Mouse (Mus musculus) forebrain, embryonic 14.5 days (tissue): ENCODE data around the gene Paqr3. TPM values are rescaled to one million over a fixed set of nuclear protein-coding genes. Genes with fewer than 3 reads are reported as not detected.
A peak's percentile ranks its signal among the peaks of the same experiment; 100 is the strongest.

Experiments
- ATAC-seq: fragments of 200-750 bp; cut with Nextera tagmentation; 2 replicates; pipeline ENCODE4 v1.8.0; 2017; ENCODE audit warnings: mild to moderate bottlenecking, moderate library complexity
- DNase-seq: peaks from one replicate; pipeline ENCODE4 v3.0.0-alpha.2; 2015; ENCODE audit warnings: low spot score
- H3K27ac ChIP-seq: fragments of 300-500 bp; sonication (generic); 2 replicates; pipeline ENCODE4 v1.5.1; 2014; ENCODE audit warnings: low read depth, mild to moderate bottlenecking, control low read depth, low read length, moderate library complexity
- H3K27me3 ChIP-seq: fragments of 300-500 bp; sonication (generic); replicated peaks from 2 replicates; pipeline ENCODE4 v1.6.1; 2014; ENCODE audit warnings: low read length, control low read depth, mixed read lengths; ENCODE audit not compliant: control insufficient read depth, insufficient read depth
- H3K36me3 ChIP-seq: fragments of 300-500 bp; sonication (generic); 2 replicates; pipeline ENCODE4 v1.6.1; 2014; ENCODE audit warnings: low read length, control low read depth; ENCODE audit not compliant: control insufficient read depth, insufficient read depth
- H3K4me1 ChIP-seq: fragments of 300-500 bp; sonication (generic); 2 replicates; pipeline ENCODE4 v1.6.1; 2014; ENCODE audit warnings: antibody characterized with exemption, low read length, control low read depth; ENCODE audit not compliant: control insufficient read depth, insufficient read depth
- H3K4me2 ChIP-seq: fragments of 300-500 bp; sonication (generic); 2 replicates; pipeline ENCODE4 v1.6.1; 2014; ENCODE audit warnings: mild to moderate bottlenecking, control low read depth, low read length
- H3K4me3 ChIP-seq: fragments of 300-500 bp; sonication (generic); 2 replicates; pipeline ENCODE4 v1.5.1; 2014; ENCODE audit warnings: low read depth, low read length, control low read depth
- H3K9ac ChIP-seq: fragments of 300-500 bp; sonication (generic); 2 replicates; pipeline ENCODE4 v1.6.1; 2014; ENCODE audit warnings: mild to moderate bottlenecking, low read length, control low read depth, moderate library complexity
- H3K9me3 ChIP-seq: fragments of 300-500 bp; sonication (generic); replicated peaks from 2 replicates; pipeline ENCODE4 v1.6.1; 2016; ENCODE audit warnings: low read length, control low read depth, mixed read lengths; ENCODE audit not compliant: control insufficient read depth
- WGBS: fragments of 180-500 bp; shearing (Covaris S2); extraction: QIAGEN DNeasy Blood & Tissue Kit; methylation state at CpG from one replicate; pipeline ENCODE4 v1.1.7; 2014; 5-methylcytosine and 5-hydroxymethylcytosine counted together
- polyA plus RNA-seq: library from polyadenylated mRNA; unstranded; fragments of >200 nt; fragmentation: Nextera tagmentation; extraction: Ambion mirVana; gene quantifications from 2 replicates; pipeline ENCODE4 v1.2.1, GENCODE M21; 2014

The Paqr3 gene
- polyA plus RNA-seq, 1 experiment from 2014 or later, result 17.9 TPM

DNA sequence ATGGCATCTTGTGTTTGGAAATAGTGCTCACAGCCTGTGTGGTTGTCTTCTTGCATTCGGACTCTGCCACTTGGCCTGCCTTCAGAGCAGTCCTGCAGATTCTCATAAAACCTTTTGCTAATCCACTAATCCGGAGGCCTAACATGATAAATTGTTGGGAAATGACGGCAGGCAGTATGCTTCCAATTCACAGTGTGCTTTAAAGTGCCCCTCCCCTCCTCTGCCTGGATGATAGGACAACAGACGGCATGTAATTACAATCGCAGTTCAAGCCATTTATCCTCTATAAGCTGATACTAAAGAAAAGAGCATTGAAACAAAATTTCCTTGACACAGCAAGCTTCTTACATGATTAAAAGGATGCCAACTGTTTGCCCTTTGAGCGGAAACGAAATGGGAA lies 33.7 kb downstream of the Paqr3 start:
- Histone ChIP-seq H3K4me3 (no peak overlapping the region), H3K9me3 (no peaks in the 10 kb centered on the region), H3K27ac (no peak overlapping the region), H3K27me3 (no peaks in the 10 kb centered on the region), H3K4me1 (no peaks in the 10 kb centered on the region; the same call in 1 of the 2 replicates), H3K36me3 (0 out of 2 replicates have a peak, but pooled peaks cover under 1% of the 10 kb centered on the region), H3K9ac (no peak overlapping the region), H3K4me2 (no peak overlapping the region)
- DNase-seq, result peak; percentile 49
- ATAC-seq, result peak; percentile 32; the same call in 1 of the 2 replicates
- whole genome bisulfite sequencing, result 37% methylated on average over 7 of the region's 7 CpGs

DNA sequence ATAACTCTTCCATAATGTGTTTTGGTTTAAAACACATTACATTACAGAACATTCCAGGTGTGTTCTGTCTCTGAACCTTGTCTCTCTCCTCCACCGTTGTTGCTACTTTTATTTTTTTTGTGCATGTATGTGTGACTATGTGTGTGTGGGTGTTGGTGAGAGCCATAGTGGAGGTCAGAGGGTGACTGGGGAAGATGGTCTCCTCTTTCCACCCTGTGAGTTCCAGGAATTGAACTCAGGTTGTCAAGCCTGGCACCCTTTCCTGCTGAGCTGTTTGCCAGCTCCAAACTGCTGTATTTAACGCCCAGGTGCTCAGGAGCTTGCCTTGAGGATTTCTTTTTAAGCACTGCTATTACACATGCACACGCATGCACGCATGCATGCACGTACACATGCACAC lies 35.2 kb downstream of the Paqr3 start:
- Histone ChIP-seq H3K4me2 (no peak overlapping the region), H3K4me3 (no peak overlapping the region), H3K9me3 (no peaks in the 10 kb centered on the region), H3K27ac (no peak overlapping the region), H3K4me1 (no peaks in the 10 kb centered on the region; the same call in 1 of the 2 replicates), H3K36me3 (no peaks in the 10 kb centered on the region), H3K27me3 (no peaks in the 10 kb centered on the region), H3K9ac (no peak overlapping the region)
- WGBS, result 95% methylated on average over 5 of the region's 5 CpGs
- no peak for ATAC-seq
- DNase-seq, result no peak

DNA sequence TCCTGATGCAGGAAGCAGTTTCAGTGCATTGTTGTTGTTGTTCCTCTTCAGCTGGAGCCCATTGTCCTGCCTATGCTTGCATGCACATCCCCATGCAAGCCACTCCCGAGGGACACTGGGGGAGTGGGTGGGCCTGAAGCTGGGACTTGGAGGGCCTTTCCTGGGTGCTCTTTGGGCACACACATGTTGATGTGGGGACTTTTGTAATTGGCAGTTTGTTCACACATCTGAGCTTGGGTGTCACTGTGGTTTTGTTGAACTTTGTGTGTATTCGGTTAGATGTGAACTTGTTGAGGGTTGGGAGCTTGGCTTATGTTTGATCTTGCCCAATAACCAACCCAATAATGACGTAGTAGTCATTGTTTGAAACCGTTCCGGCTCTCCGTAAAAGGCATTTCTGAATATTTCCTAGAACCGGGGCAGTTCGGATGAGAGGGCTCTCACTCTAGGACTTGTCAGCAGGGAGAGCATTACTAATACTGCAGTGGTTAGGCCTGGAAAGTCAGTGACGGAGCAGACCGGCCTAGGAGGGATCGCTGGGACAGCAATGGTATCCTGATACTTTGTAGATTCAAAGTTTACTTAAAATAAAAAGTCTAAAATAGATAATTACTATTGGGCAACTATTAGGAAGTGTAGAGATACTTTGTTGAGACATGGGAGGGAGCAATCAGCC lies 35.8 kb downstream of the Paqr3 start:
- no peak for ATAC-seq
- H3K4me3 ChIP-seq, result no peak overlapping the region
- H3K4me2 ChIP-seq, result no peak overlapping the region
- no peak overlapping the region for H3K9ac ChIP-seq
- no peaks in the 10 kb centered on the region; the same call in 1 of the 2 replicates for H3K4me1 ChIP-seq
- H3K9me3 ChIP-seq, result no peaks in the 10 kb centered on the region
- no peak overlapping the region for H3K27ac ChIP-seq
- no peaks in the 10 kb centered on the region for H3K27me3 ChIP-seq
- 0 out of 2 replicates have a peak, but pooled peaks cover under 1% of the 10 kb centered on the region for H3K36me3 ChIP-seq
- 93% methylated on average over 11 of the region's 11 CpGs for WGBS
- DNase-seq, result no peak

DNA sequence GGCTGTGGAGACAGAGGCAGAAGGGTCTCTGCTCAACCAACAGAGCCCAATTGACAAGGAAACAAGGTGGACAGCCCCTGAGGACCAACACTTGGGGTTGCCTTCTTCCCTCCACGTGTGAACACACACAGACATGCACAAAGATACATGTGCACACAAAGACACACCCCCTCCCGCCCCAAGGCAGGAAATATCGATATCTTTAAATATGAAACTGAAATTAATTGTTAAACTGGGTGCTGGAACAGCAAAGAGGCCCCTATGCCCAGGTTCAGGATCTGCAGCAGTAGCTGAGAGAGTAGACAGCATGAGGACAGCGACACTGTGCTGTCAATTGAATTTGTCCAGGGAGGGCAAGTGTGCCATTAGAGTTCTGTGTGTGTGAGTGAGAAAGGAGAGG lies 45.6 kb downstream of the Paqr3 start:
- Histone ChIP-seq H3K4me1 (no peaks in the 10 kb centered on the region), H3K9me3 (no peaks in the 10 kb centered on the region), H3K27ac (no peak overlapping the region), H3K4me3 (no peak overlapping the region), H3K9ac (no peak overlapping the region), H3K27me3 (no peaks in the 10 kb centered on the region), H3K36me3 (peaks cover 46% of the 10 kb centered on the region), H3K4me2 (no peak overlapping the region)
- 90% methylated on average over 4 of the region's 4 CpGs for WGBS
- no peak for DNase-seq
- no peak for ATAC-seq

DNA sequence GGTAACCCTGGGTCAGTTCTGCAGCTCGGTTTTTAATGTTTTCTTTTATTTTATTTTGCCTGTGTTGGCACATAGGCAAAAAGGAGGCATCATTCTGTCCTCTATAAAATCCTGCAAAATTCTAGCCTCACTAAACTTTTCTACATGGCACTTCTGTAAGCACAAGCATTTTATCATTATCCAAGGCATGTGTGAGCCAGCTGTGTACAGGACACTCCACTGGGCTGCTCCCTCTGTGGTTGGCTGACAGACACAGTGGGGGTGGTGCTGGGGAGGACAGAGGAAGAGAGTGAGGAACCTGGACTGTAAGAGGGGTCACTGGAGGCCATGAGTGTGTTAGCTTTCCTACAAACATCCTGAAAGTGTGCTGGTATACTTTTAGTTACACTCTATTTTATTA lies 49.4 kb downstream of the Paqr3 start:
- Histone ChIP-seq H3K36me3 (peaks cover 33% of the 10 kb centered on the region), H3K9me3 (no peaks in the 10 kb centered on the region), H3K9ac (no peak overlapping the region), H3K4me3 (no peak overlapping the region), H3K27ac (no peak overlapping the region), H3K4me2 (no peak overlapping the region), H3K4me1 (no peaks in the 10 kb centered on the region), H3K27me3 (no peaks in the 10 kb centered on the region)
- WGBS, result 95% methylated on average over 1 of the region's 1 CpGs
- DNase-seq, result no peak
- ATAC-seq, result no peak

DNA sequence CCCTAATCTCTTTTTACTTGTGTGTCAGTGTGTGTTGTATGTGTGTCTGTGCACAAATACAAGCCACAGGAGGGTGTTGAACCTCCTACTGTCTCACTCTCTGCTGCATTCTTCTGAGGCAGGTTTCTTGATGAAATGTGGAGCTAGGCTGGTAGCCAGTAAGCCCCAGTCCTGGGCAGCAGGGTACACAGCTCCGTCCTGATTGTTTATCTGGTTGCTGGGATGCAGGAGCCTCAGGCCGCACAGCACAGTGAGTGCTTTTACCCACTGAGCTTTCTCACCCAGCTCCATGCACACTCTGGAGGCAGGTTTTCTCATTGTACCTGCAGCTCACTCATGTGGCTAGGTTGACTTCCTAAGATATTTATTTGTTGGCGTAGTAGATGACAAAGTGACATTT lies 50.5 kb downstream of the Paqr3 start:
- WGBS, result 67% methylated on average over 3 of the region's 3 CpGs
- H3K4me2 ChIP-seq, result no peak overlapping the region
- no peak overlapping the region for H3K9ac ChIP-seq
- H3K9me3 ChIP-seq, result no peaks in the 10 kb centered on the region
- H3K36me3 ChIP-seq, result peaks cover 31% of the 10 kb centered on the region
- no peak for DNase-seq
- no peak overlapping the region for H3K4me3 ChIP-seq
- no peak for ATAC-seq
- no peaks in the 10 kb centered on the region for H3K27me3 ChIP-seq
- H3K4me1 ChIP-seq, result no peaks in the 10 kb centered on the region
- H3K27ac ChIP-seq, result no peak overlapping the region

DNA sequence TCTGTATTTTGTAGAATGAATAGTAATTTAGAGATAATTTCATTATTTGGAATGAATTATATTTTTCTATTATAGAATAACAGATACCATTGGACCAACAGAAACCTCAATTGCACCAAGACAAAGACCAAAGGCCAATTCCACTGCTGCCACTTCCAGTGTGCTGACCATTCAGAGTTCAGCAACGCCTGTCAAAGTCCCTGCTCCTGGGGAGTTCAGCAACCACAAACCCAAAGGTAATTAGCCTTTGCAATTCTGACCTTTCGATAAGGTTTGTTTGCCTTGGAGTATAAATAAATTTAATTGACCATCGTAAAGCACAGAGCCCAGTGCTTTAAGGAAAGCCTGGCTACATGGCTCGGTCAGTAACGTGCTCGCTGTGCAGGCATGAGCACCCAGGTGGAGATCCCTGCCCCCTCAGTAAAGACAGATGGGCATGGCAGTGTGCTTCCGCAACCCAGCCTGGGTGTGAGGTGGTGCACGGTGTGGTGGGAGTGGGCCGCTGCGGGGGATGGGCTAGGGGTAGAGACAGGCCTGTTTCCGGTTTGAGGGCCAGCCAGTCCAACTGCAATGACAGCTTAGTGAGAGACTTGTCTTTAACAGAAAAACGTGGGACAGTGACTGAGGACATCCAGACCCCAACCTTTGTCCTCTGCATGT lies 54.5 kb downstream of the Paqr3 start:
- ATAC-seq (no peak), DNase-seq (no peak)
- H3K9me3 ChIP-seq, result no peaks in the 10 kb centered on the region
- no peak overlapping the region for H3K4me3 ChIP-seq
- 0 out of 2 replicates have a peak, but pooled peaks cover 6% of the 10 kb centered on the region for H3K36me3 ChIP-seq
- H3K27me3 ChIP-seq, result no peaks in the 10 kb centered on the region
- H3K27ac ChIP-seq, result no peak overlapping the region
- WGBS, result 91% methylated on average over 12 of the region's 12 CpGs
- no peak overlapping the region for H3K4me2 ChIP-seq
- H3K4me1 ChIP-seq, result no peaks in the 10 kb centered on the region
- no peak overlapping the region for H3K9ac ChIP-seq

DNA sequence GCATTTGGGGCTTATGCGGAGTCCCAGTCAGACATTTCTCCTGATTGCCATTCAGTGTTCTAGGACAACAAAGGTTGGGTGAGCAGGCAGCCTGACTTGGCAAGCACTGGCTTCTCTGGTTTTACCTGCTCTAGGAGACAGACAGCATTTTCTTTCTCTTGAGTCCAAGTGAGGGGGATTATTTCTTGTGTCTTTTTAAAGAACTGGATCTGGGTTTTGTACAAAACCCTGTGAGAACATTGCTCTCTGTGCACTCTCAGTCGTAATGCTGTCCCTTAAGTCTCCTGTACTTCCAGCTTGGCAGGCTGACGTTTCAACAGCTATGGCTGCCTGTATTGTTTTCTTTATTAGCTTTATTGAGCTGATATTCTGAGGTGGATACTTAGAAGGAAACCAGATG lies 55.0 kb downstream of the Paqr3 start:
- H3K9ac ChIP-seq, result no peak overlapping the region
- no peaks in the 10 kb centered on the region for H3K4me1 ChIP-seq
- no peak overlapping the region for H3K4me3 ChIP-seq
- H3K9me3 ChIP-seq, result no peaks in the 10 kb centered on the region
- no peaks in the 10 kb centered on the region for H3K27me3 ChIP-seq
- H3K36me3 ChIP-seq, result 0 out of 2 replicates have a peak, but pooled peaks cover 6% of the 10 kb centered on the region
- no peak for ATAC-seq
- H3K4me2 ChIP-seq, result no peak overlapping the region
- DNase-seq, result no peak
- WGBS, result 79% methylated on average over 3 of the region's 3 CpGs
- no peak overlapping the region for H3K27ac ChIP-seq

DNA sequence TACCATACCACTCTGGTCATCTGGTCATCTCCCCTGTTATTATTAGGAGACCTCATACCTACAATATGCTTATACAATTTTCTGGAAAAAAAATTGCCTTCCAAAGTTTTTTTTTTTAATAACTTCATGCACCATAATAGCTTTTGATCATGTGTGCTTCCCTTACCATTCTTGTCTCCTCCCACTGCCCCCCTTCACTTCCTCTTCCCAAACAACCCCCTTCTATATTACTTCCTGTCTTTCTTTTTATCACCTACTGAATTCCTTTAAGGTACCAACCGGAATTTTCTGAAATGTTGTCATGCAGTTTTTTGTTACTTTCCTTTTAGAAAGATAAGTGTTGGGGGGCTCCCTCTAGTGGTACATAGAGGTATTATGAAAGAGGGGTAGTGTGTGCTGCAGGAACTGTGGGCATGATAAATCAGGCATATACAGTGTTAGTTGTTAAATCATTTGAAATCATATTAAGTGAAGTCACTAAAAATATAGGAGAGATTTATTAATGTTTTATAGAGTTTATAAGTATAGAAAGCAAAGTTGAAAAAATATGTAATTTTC lies 55.8 kb downstream of the Paqr3 start:
- ATAC-seq (peak; percentile 66), DNase-seq (peak; percentile 86)
- Histone ChIP-seq H3K36me3 (0 out of 2 replicates have a peak, but pooled peaks cover 6% of the 10 kb centered on the region), H3K27ac (no peak overlapping the region), H3K4me3 (no peak overlapping the region), H3K9me3 (no peaks in the 10 kb centered on the region), H3K9ac (no peak overlapping the region), H3K4me1 (no peaks in the 10 kb centered on the region), H3K27me3 (no peaks in the 10 kb centered on the region), H3K4me2 (no peak overlapping the region)
- WGBS, result 15% methylated on average over 1 of the region's 1 CpGs
